Mouse (Mus musculus) retina, adult 2 months (tissue): ENCODE results near the gene Irf6.

Experiments used
- DNase-seq: peaks from one replicate; pipeline ENCODE4 v3.0.0-alpha.2; 2012; ENCODE audit warnings: low read depth, low spot score

The Irf6 gene

DNA sequence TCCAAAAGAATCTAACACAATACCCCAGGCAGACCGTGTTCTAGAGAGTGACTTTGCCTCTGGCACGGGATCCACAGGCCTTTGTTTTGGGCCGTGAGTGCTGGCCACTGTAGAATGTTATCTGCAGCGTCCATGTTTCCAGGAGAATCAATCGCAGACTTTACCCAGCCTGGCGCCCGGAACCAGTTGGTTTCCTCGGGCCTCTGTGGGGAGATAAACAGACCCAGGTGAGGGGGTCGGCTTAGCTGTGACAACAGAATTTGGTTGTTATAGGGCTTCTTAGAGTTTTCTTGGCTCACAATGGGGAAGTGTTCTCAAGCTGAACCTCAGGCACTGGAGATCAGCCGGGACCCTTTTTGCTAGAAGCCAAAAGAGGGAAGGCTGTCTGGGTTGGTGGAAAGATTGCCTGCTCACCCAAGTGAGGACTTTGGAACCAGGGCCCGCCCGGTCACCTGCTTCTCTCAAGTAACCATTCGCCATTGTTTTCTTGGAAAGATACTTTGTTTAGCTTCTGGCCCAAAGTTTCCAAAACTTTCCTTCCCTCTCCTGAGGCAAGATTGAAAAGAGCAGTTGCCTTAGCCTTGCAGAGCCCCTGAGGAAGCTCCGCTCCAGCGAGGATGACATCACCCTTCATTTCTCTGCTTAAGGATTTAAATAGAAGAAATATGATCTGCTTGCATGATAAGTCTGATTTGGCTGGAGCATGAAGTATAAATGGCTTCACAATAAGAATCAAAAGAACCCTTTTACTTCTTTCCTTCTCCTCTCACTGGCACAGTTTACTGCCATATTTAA is 3.6 kb downstream of the Irf6 start:
- no peak for DNase-seq

DNA sequence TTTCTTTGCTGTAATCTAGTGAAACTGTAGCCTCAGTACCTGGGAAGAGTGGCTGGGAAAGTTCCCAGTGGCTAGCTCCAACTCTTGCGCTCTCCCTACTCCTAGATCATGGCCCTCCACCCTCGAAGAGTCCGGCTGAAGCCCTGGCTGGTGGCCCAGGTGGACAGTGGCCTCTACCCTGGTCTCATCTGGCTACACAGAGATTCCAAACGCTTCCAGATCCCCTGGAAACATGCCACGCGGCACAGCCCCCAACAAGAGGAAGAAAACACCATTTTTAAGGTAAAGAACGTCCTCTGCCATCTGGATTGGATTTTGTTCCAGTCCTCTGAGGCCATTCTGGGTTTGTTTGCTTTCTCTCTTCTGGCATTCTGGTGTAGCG is 4.2 kb downstream of the Irf6 start:
- DNase-seq, result no peak

DNA sequence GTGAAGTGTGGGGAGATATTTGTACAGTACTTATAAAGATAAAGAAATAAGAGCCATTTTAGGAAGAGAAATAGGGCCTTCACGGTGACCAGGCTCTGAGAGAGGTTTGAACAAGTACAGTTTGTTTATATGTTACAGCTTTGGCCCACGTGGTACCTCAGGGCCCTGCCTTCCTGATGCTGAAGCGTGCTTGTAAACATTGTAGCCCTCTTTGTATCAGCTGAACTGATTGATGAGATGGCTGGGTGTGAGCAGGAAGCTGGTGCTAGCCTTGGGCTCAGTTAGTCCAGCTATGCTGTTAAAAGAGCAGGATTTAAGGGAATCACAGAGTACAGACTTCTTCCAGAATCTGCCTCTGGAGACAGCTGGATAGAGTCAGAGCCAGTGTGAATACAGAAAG is 6.3 kb downstream of the Irf6 start:
- DNase-seq, result no peak

DNA sequence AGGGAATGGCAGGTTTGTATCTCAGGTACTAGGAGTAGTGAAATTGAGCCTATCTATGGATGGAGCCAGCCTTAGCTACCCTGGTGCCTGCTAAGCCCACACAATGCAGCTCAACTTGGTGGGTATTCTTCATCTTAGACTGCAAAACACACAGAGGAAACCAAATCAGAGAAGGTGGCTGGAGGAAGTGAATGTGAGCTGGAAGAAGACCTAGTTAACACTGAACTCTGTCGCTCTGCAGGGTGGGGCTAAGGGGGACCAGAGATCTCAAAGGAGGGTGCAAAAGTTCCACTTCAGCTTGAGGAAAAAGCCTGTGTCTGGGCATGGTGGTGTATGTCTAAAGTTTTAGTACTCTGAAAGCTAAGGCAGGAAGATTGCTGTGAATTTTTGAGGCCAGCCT is 6.7 kb downstream of the Irf6 start:
- no peak for DNase-seq

DNA sequence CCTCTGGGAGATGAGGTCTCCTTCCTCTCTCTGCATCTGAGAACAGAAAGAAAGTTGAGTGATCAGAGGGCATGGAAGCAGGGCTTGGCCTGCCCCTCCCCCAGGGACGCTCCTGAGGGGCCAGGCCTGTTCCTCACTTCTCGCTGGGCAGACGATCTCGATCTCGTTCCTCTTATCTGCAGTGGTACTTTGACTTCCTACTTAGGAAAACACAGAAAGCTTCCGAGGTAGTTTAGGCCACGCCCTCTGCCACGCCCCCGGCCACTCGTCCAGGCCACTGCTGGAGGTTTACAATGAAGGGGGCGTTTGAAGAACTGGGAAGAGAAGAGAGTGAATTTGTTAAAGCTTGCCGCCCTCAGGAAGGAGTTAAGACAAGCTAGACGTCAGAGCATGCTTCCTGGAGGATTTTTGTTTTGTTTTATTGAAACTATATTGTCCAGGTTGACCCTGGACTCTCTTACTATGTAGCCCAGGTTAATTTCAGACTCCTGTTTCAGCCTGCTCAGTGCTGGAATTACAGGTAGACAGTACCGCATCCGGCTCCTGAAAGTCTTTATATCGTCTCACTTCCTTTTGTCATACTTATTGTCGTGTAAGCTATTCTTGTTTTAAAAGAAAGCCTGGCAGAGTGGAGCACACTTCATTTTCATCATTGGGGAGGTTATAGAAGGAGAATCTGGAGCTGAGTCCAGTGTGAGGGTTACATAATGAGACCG is 7.6 kb downstream of the Irf6 start:
- no peak for DNase-seq

DNA sequence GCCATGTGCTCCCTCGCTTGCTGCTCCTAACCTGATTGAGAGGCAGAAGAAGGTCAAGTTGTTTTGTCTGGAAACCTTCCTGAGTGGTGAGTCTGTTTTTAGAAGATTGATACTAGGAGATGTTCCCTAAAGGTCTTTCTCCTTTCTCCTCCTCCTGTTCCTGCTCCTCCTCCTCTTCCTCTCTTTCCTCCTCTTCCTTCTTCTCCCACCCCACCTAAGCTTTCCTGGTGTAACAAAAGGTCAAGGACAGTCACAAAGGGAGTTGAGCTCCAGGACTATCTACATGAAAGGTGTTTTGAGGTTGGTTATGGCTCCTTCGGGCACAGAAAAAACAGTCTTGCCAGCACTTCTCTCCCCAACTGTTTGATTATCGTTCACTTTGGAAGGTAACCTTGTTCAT is 14.8 kb downstream of the Irf6 start, which contains the start of gene A130010J15Rik:
Gene A130010J15Rik (plus strand): TSS at position 301 of the 400 bp plus-strand sequence.
- DNase-seq, result no peak

DNA sequence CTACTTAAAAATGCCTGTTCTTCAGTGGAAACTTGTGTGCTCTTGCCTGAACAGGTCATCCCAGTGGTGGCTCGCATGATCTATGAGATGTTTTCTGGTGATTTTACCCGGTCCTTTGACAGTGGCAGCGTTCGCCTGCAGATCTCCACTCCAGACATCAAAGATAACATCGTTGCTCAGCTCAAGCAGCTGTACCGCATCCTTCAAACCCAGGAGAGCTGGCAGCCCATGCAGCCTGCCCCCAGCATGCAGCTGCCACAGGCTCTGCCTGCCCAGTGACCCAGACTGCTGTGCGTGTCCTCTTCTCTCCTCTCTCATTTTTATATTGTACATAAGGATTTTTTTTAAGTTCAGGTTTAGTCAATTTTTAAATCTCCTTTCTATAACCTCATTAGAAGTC is 16.3 kb downstream of the Irf6 start:
- DNase-seq, result no peak

DNA sequence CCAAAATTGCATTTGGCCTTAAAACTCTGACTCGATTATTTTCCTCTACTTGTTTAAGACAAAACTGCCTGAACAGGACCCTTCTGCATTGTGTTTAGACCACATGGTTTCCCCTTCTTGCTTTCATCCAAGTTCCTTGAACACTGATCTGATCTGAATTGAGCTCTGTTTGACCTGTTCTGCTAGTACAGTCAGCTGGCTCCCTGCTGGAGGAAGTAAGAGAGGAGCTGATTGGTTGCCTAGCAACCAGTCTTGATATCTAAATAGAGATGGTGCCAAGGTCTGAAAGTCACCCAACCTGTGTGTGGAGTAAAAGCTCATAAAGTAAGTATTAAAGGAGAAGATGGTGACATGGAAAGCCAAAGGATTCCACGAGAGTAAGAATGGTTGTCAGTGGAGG is 16.9 kb downstream of the Irf6 start:
- DNase-seq, result no peak

DNA sequence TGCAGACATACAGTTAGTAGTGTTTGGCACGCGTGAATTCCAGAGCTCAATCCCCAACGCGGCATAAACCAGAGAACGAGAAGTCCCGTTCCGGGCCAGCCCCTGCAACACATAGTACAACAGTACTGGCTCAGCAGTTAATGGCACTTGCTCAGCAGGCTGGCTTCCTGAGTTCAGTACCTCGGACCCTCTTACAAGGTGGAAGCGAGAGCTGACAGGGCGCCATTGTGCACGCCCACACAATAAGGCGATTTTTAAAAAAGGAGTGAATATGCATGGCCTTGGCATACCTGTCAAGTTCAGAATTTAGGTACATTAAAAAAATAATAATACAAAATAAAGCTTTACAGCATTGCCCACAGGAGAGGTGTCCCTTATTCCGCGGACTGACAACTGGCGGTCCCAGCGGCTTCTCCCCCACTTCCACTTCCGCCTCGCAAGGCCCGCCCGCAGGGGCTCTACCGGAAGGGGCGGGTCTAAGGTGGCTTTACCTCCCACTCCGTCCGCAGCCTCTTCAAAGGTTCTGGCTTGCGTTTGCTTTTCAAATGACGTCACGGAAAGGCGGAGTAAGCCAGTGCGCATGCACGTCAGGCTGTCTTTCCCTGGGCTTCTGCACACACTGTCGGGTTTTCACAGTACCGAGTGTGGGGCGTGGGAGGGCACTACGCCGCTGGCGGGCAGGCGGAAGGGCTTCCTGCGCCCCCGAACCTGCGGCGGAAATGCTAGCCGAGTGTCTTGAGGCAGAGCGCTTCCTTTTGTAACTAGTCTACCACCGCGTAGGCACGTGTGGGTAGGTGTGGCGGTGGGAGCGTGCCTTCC is 20.3 kb downstream of the Irf6 start:
- peak; percentile 98 for DNase-seq

DNA sequence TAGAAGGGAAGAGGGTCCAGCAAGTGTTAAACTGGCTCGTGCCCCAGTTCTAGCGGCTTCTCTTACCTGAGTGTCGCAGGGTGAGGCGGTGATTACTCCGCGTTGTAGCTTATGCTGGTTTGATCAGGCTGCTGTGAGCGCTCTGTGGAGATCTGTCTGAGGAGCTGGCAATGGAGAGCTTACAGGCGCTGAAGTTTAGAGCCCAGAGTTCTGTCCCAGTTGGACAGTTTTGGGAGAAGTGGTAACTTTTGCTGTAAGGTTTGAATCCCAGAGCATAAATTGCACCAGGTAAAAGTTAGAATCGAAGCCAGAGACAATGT is 20.9 kb downstream of the Irf6 start:
- no peak for DNase-seq

DNA sequence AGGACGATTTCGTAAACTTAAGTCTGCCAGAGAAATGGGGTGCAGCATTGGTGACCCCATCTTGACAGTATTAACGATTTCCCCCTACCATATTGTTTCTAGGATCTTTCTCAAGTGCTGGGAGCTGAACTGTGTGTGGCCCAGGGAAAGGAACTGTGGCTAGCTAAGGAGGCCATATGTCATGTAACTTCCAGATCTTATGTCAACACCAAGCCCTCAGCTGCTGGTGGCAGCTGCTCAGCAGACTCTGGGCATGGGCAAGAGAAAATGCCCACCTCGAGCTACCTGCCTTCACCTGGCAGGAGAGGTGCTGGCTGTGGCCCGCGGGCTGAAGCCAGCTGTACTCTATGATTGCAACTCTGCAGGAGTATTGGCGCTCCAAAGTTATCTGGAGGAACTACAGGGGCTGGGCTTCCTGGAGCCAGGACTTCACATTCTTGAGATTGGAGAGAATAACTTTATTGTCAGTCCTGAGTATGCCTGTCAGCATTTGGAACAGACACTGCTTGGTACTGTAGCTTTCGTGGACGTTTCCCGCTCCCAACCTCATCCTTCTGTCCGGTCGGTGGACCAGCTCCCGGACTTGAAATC is 21.3 kb downstream of the Irf6 start:
- no peak for DNase-seq

DNA sequence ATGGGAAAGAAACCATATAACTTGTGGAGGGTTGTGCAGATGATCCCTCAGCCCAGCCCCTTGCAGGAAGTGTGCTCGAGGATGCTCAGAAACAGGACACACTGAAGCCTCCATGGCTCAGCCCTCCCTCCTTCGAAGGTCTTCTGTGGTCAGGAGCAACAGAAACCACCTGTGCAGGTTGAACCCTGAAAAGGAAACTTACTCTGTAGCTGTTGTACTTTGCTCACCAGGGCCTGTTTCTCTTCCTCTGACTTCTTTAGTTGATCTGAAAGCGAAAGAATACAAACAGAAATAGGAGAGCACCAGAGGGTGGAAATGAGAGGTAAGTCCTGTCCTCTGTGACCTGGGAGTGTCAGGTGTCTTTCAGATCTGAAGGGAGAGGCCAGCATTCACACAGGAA is 28.2 kb downstream of the Irf6 start:
- DNase-seq, result no peak

DNA sequence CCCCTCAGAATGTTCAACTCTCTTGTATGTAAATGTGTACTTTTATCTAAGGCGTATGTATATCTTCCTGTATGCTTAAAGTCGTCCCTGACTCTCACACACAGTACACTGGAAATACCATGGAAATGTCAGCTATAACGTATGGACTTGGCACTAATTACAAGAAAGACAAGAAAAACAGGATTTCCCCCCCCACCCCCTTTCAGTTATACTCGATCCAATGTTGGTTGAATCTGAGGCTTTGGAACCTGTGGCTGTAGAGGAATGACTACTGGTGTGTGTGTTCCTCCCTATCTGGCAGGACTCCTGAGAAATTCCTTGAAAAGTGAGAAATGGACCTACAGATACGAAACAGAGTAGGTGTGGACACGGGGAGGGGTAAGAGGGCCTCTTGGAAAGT is 35.3 kb downstream of the Irf6 start:
- no peak for DNase-seq

DNA sequence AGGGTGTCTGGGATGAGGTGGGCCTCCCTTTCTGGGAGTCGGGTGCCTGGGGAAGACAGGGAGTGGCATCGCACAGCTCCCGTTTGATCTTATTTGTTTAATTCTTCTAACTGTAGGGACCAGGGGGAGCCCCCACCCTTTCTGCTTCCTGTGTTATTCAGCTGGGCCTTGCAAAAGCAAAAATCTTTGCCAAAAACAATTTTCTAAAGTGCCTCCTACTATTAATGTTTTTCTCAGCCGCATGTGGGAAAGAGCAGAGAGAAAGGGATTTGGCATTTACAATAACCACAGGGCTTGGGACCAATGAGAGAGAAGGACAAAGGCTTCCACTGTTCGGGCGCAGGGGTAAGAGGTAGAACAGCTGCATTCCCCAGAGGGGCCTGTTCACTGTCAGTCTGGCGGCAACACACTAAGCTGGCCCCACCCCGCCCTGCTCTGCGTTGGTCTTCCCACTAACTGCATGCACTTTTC is 36.3 kb downstream of the Irf6 start:
- no peak for DNase-seq

DNA sequence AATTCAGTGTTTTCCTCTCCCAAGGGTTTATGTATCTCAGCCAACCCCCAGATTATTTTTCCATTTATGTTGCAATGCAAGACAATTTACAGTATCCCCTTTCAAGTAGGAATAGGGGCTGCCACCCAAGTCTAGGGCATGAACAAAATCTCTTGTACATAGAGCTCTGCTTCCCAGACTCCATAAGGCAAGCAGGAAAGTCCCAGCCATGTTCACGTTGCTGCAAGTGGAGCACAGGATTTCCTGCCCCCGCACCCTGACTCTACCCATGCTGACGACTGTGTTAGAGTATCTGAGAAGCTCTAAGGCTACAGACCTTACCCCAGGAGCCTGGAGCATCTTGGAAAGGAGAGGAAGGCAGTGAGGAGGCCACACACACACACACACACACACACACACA is 36.9 kb downstream of the Irf6 start:
- DNase-seq, result no peak

DNA sequence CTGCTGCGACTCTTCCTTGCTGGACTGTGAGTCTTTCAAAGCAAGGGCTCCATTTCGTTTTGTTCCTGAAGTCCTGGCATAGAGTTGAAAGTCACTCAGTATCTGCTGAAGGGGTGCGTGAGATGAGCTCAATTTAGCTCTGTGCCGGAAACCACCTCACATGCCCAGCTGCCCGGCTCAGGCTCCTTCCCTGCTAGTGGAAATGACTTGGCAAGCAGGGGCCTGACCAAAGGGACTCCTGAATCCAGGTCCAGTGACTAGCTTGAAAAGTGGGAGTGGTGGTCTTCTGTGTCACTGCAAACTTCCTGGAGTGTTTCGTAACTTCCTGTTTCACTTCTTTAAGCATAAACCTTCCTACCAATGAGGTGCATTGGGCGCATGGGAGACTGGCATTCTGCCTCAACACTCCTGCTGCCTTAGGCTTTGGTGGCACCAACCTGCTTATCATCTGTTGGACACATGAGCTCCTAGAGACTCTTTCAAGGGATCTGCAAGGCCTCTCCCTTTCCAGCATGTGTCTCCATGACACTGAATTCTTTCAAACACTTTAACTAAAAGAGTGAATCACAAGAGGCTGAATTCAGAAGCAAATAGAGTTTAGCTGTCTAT is 38.9 kb downstream of the Irf6 start:
- no peak for DNase-seq

DNA sequence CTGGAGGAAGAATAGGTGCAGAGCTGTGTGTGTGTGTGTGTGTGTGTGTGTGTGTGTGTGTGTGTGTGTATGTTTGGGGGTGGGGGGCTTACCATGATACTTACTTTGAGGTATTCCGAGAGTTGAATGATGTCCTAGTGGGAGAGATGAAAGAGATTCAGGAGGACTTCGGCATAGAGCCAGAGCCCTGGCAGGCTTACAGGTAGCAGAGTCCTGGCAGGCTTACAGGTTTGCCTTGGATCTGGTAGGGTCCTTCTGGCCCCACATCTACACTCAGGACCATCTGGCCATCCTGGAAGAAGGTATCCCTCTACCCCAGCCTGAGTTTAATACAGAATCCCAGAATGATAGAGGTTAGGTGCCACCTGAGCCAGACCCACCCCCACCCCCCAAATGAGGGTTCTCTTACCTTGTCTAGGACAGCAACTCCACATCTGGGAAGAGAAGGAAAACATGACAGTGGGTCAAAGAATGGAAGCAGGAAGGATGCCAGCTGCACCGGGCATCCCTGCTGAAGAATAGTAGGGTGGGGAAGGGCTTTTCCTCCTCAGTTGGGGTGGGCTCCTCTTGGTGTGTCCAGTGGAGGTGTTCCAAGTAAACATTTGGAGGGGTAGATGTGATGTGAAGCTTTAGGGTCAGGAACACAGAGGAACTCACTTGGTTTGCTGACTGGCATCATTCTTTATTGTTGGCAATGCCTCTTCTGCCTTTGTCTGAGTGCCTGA is 41.7 kb downstream of the Irf6 start:
- no peak for DNase-seq

DNA sequence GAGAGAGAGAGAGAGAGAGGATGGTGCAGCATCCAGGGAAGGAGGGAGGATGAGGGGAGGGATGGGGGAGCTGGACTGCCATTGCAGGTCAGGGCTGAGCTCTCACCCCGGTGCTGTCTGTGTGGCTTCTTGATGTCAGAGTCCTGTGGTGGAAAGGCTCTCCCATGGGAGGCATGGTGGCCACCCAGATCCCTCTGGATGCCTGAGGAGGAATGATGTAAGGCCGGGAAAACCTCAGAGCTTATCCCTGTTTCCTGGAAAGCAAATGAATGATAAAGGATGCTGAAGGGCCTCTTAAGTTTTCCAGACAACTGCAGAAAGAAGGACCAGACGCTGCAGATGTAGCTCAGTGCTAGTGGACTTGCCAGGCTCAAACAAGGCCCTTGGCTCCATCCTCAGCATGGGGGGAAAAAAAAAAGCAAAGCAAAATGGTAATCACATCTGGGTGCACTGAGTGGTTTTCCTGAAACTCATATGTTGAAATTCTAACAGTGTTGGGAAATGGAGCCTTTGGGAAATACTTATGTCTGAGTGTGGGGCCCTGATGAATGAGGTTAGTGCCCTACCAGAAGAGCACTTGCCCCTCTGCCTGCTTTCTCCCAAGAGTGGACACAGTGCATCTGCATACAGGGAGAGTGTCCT is 42.4 kb downstream of the Irf6 start:
- no peak for DNase-seq

DNA sequence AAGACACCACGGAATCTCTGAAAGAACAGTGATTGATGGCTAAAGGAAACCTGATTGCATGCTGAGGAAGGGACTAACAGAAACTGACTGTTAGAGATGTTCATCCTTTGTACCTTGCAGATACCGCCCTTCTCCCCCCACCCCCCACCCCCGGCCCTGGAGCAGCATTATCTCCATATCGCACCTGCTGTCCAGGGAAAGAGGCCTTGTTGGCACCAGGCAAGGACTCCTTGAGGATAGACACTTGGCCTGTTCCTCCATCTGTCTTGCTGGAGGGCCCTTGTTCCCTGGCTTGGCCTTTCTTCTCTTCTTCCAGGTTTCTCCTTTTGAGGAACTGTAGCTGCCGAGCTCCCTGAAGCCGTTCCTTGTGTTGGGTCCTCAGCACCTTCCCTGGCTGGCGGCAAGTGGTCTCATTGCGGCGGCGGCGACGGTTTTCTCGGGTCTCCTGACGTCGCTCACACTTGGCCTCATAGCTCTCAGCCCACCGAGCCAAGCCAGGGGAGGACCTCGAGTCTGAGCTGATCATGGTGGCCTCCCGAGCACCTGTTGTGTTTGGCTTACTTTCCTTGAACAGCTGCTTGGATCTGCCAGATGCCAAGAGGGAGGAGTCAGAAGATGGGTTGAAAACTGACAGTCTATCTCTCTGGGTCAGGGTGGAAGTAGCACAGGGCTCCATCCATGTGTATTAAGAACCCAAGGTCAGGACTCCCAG is 44.7 kb downstream of the Irf6 start:
- DNase-seq, result no peak

DNA sequence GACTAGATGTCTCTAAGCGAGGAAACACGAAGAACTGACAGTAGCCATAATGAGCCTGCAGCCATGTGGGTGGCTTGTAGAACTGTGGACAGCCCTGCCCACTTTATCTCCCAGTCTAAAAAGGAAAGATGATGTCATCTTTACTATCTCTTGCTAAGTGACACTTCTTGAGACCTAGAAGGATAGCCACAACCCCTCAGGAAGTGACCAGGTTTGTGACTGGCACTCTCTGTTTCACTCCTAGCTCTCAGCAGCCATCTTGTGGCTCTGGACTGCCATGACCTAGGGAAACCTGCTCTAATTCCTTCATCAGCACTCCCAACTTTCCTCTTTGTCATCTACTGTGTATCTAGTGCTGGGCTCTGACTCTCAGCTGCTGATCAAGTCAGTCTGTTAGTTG is 45.4 kb downstream of the Irf6 start:
- no peak for DNase-seq
